Comparison of ENCODE assay signal across 28 mouse cellular contexts in the genomic region with DNA sequence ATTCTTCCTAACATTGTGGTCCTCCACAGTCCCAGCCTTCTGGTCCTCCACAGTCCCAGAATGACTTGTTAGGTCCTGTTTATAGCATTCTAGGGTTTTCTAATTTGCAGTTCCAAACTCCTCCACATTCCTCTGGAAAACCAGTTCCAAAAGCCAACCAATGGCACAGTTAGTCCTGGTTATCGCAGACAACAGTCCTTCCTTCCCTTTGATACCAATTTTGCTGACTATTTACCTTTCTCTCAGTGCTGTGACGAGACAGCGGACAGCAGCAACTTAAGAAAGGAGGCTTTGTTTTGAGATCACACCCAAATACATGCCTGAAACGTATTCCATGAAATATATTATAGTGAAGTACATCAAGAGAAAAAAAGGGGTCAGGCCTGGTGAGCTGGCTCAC.
DNase-seq lines count a peak whose midpoint lies in the region; ATAC-seq and TF ChIP-seq lines count a peak whose summit lies in the region.
"Had no signal": no experiment of that assay in that cellular context is flagged by ENCODE, and none has a peak within 500 bp of the region (broad histone marks: within the 10 kb centered on the region; RNA-seq: fewer than 3 reads in every experiment).

No protein-coding gene starts in this region.

- no peaks in the 10 kb centered on the region for H3K9me3 ChIP-seq in liver, embryonic 14.5 days (ENCODE audit: control insufficient read depth, low read length)
- H3K9me3 ChIP-seq: embryonic facial prominence, embryonic 13.5 days; heart, embryonic 10.5 days; heart, embryonic 13.5 days had no signal

- ATAC-seq in liver, embryonic 14.5 days (ENCODE audit: insufficient read depth) = no peak
- ATAC-seq: forebrain, embryonic 14.5 days; forebrain, postnatal 0 days; hindbrain, postnatal 0 days; inflammation-experienced regulatory T-cells, adult 6 months; intestine, embryonic 16.5 days had no signal

- H3K27ac ChIP-seq in liver, embryonic 14.5 days = no peak overlapping the region
- H3K27ac ChIP-seq: embryonic facial prominence, embryonic 13.5 days; gastrocnemius, adult 2 months; heart, embryonic 10.5 days; heart, embryonic 13.5 days; hindbrain, embryonic 14.5 days; hindbrain, postnatal 0 days had no signal

- no peak for TF ChIP-seq CTCF in liver, embryonic 14.5 days (IDR thresholded peaks at IDR 0.05; ENCODE audit: low read depth)

- H3K9ac ChIP-seq in liver, embryonic 14.5 days (replicated peaks) = no peak overlapping the region
- H3K9ac ChIP-seq: embryonic facial prominence, embryonic 13.5 days; forebrain, postnatal 0 days; heart, embryonic 13.5 days; hindbrain, embryonic 14.5 days had no signal

- TF ChIP-seq EP300 in liver, embryonic 14.5 days (IDR thresholded peaks at IDR 0.05; ENCODE audit: low read depth) = no peak

- H3K4me2 ChIP-seq in liver, embryonic 14.5 days (ENCODE audit: low read depth) = no peak overlapping the region
- H3K4me2 ChIP-seq: embryonic facial prominence, embryonic 13.5 days; heart, embryonic 13.5 days; hindbrain, embryonic 14.5 days had no signal

- peak; percentile 75 for DNase-seq in heart, adult 11 months
- no peak for DNase-seq in heart, adult 9 months (ENCODE audit: low spot score in 2 of 2)
- peak in 2 of 3 experiments; percentile 28 to 31 for DNase-seq in liver, embryonic 14.5 days (ENCODE audit: low read depth in 3 of 3, low spot score in 3 of 3)
- no peak for DNase-seq in liver
- peak; percentile 1 for DNase-seq in c-Kit-positive CD71-positive TER-119-negative erythroid progenitor cells, embryonic 14.5 days (ENCODE audit: low read depth)
- DNase-seq in layer of hippocampus, postnatal 10 days (ENCODE audit: low spot score in 2 of 2) = no peak
- DNase-seq: adrenal gland, adult 2 months; adrenal gland, postnatal 14 days; B cell, adult 2 months; cerebellum, adult 18-20 months; cerebellum, adult 9-10 months; cerebellum, postnatal 14 days; forebrain, postnatal 0 days; gastrocnemius, adult 2 months; gastrocnemius, postnatal 14 days; heart, adult 18-20 months; heart, postnatal 14 days; heart, postnatal 4 days had no signal

- no peaks in the 10 kb centered on the region for H3K27me3 ChIP-seq in liver, embryonic 14.5 days (ENCODE audit: control insufficient read depth, insufficient read depth, low read length)
- H3K27me3 ChIP-seq: CH12.LX; embryonic facial prominence, embryonic 13.5 days; heart, embryonic 13.5 days had no signal

- no peak overlapping the region for H3K4me3 ChIP-seq in liver, embryonic 14.5 days (ENCODE audit: insufficient read depth in 1 of 2, low read depth in 2 of 2, low read length in 2 of 2)
- H3K4me3 ChIP-seq: embryonic facial prominence, embryonic 13.5 days; gastrocnemius, adult 2 months; heart, embryonic 10.5 days; heart, embryonic 13.5 days had no signal

- H3K36me3 ChIP-seq in liver, embryonic 14.5 days (replicated peaks; ENCODE audit: control insufficient read depth, insufficient read depth, low read depth) = no peaks in the 10 kb centered on the region
- H3K36me3 ChIP-seq: embryonic facial prominence, embryonic 13.5 days; G1E; heart, embryonic 10.5 days; heart, embryonic 13.5 days had no signal

- H3K4me1 ChIP-seq in liver, embryonic 14.5 days (replicated peaks; ENCODE audit: control insufficient read depth in 2 of 2, insufficient read depth in 2 of 2, low read length in 1 of 2) = no peaks in the 10 kb centered on the region
- H3K4me1 ChIP-seq: embryonic facial prominence, embryonic 13.5 days; heart, embryonic 10.5 days had no signal

- WGBS in liver, embryonic 14.5 days (ENCODE audit: insufficient replicate concordance) = 56% methylated on average over 4 of the region's 4 CpGs

Comparison
In these comparisons a context has a peak if more than half of its experiments do, and no peak if none do; other contexts are left out.
1. DNase-seq: peak in heart, adult 11 months (single experiment), liver, embryonic 14.5 days (2 of 3) and c-Kit-positive CD71-positive TER-119-negative erythroid progenitor cells, embryonic 14.5 days (single experiment); none in heart, adult 9 months (0 of 2), liver (single experiment) and layer of hippocampus, postnatal 10 days (0 of 2).